Mouse (Mus musculus): Measurements from ENCODE around the gene Aspscr1.

The Aspscr1 gene

DNA sequence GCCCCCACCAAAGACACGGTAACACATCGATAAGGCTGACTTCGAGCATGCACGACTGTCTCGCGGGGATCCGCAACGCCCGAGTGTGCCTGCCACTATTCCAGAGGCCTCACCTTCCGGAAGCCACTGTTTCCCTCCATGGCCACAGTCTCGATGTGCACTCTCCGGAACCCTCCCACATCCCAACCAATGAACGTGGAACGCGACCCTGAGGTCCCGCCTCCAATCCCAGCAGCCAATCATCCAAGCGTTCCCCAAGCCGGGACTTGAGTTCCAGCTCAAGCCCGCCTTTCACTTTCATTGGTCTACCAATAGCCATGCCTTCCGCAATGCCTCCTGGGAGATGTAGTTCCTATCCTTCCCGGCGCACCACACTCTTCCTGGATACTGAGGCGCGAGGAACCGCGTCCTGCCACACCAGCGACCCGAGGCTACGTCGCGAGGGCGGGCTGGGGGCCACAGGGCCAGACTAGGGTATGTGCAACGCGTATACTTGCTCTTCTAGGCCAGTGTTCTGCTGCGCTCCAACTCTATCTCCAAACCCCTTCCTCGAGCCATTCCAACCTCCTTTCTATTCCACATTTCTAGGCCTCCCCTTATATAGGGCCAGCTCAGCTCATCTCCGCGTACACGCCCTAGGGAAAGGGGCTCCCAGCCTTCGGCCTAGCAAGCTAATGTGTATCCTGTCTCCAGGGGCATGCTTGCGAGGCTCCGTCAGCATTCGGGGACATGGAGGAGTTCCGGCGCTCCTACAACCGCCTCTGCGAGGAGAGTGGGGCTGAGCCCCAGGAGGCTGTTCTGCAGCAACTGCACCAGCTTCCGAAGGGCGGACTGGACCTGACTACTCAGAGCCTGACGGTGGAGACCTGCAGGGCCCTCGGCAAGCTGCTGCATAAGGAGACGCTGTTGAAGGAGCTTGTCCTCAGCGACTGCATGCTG, 41.1 kb downstream of the Aspscr1 start, which contains the start of the genes Cenpx and Lrrc45:
TSS of gene Cenpx (minus strand) at position 159 of the 939 bp plus-strand sequence.
TSS of gene Lrrc45 (plus strand) at position 346 of the 939 bp plus-strand sequence.
- DNase-seq (ENCODE audit: low read depth) = peak; percentile 99

DNA sequence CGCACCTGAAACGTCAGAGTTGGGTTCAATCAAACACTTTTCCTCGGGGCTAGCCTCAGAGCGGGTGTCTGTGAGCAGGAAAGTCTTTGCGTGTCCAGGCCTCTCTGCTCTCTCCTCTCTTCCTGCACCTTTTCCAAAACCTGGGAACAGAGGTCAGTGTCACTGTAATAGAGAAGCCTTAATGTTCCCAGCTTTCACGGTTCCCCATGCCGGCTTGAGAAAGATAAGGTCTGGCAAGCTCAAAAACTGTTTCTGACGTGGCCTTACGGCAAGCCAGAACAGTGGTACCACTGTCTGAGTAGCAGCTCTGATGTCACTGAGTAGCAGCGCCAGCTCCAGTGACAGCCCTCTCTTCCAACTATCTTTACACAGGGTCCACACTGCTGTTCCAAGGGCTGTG, 41.8 kb downstream of the Aspscr1 start:
- no peak for DNase-seq (ENCODE audit: low read depth)

DNA sequence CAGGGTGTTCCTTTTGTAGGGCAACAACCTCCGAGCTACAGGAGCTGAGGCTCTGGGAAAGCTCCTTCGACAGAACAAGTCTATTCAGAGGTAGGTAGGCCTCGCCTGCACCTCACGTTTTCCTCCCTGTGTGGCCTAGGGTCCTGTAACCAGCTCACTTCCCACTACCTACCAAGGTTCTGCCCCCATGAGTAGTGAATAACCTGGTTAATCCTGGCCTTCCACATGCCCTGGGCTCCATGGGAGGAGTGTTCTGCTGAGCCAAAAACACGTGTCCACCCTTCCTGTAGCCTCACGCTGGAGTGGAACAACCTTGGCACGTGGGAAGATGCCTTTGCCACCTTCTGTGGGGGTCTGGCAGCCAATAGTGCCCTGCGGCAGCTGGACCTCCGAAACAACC, 42.4 kb downstream of the Aspscr1 start:
- no peak for DNase-seq (ENCODE audit: low read depth)

DNA sequence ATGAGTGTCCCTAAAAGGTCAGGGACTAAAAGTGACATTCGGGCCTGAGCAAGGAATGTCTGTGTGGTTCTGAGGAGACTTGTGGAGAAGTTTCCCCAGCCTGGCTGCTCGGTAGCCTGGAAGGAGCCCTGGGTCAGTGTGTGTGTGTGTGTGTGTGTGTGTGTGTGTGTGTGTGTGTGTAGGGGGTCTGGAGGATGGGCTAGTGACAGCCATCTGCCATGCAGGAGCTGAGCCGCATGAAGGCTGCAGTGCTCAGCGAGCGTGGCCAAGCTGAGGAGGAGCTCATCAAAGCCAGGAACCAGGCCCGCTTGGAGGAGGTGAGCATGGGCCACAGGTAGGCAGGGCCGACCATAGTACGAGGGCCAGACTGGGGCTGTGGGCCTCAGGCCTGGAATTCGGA, 46.5 kb downstream of the Aspscr1 start:
- no peak for DNase-seq (ENCODE audit: low read depth)

DNA sequence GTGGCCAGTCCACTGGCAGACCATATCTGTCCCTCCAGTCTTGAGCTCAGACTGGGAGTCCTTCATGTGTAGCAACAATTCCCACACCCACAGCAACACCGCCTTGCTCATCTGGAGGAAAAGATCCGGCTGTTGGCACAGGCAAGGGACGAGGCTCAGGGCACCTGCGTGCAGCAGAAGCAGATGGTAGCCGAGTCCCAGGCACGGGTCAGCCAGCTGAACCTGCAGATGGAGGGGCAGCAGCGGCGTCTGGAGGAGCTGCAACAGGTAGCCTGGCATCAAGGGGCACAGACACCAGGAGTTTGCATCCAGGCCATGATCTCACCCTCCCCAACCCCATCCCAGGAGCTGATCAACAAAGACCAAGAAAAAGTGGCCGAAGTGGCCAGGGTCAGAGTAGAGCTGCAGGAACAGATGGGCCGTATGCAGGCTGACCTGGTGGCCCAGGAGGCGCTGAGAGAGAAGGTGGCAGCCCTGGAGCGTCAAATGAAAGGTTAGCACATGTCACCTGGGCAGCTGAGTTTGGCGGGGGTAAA, 47.1 kb downstream of the Aspscr1 start:
- DNase-seq (ENCODE audit: low read depth) = no peak

DNA sequence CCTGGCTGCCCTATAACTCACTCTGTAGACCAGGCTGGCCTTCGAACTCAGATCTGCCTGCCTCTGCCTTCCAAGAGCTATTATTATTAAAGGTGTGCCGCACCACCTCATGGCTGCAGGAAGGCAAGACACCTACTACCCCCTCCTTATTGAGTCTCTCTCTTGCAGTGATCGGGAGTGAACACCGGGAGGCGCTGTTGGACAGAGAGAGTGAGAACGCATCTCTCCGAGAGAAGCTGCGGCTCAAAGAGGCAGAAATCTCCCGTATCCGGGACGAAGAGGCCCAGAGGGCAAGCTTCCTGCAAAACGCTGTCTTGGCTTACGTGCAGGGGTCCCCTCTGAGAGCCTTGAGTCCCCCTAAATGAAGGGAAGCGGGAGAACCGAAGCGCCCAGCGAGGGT, 47.7 kb downstream of the Aspscr1 start:
- peak; percentile 76 for DNase-seq (ENCODE audit: low read depth)

DNA sequence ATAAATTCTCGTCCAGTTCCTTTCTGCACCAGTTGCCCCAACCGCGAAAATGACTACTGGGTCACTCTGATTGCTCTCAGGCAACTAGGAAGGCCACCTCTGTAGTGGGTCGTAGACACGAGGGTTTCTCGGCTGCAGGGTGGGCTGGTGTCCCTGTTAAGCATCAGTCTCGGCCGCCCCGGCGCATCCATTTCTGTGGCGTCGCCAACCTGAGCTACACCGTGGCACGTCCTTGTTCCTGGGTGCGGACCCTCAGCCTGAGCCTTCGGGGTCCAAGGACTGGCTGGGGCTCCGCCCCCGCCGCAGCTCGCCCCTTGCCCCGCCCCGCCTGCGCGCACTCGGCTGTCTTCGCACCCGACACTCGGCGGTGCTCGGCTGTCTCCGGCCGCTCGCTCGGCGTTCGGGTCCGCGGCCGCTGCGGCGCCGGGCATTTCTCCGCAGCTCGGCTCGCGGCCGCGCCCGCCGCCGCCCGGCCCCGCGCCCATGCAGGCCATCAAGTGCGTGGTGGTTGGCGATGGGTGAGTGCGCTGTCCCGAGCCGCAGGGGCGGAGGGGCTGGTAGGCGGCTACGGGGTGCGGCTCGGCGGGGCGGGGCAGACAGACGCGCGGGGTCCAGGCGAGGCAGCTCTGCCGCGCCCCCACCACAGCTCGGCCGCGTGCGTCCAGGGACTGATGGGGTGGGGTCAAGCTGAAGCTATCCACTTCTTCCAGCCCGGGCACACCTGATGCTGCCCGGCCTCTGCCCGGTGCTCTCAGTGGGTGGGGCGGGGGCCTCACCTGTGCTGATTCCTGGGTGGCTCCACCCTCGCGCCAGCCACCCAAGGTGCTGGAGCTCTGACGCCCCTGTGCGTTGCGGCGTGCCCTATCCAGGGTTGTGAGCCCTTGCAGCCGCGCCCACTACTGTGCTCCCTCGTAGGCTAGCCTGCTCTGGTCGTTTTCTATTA, 48.6 kb downstream of the Aspscr1 start, which contains the start of gene Rac3:
TSS of gene Rac3 (plus strand) at position 347 of the 943 bp plus-strand sequence.
- DNase-seq (ENCODE audit: low read depth) = no peak

DNA sequence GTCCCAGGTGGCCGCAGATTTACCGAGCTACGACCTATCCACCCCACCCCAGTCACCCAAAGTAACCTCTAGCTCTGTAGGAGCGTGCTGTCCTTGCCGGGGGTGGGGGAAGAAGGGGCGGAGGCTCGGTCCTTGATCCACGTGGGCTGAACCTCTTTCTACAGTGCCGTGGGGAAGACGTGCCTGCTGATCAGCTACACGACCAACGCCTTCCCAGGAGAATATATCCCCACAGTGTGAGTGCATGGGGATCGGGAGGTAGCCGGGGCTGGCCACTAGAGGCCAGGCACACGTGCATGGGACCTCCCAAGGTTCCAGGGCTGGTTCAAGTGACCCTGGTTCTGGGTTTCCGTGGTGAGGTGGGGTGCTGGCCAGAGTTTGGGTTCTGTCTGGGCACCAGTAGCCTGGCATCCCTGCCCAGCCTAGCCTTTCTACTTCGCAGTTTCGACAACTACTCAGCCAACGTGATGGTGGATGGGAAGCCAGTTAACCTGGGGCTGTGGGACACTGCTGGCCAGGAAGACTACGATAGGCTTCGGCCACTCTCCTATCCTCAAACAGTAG, 49.4 kb downstream of the Aspscr1 start:
- DNase-seq (ENCODE audit: low read depth) = no peak

DNA sequence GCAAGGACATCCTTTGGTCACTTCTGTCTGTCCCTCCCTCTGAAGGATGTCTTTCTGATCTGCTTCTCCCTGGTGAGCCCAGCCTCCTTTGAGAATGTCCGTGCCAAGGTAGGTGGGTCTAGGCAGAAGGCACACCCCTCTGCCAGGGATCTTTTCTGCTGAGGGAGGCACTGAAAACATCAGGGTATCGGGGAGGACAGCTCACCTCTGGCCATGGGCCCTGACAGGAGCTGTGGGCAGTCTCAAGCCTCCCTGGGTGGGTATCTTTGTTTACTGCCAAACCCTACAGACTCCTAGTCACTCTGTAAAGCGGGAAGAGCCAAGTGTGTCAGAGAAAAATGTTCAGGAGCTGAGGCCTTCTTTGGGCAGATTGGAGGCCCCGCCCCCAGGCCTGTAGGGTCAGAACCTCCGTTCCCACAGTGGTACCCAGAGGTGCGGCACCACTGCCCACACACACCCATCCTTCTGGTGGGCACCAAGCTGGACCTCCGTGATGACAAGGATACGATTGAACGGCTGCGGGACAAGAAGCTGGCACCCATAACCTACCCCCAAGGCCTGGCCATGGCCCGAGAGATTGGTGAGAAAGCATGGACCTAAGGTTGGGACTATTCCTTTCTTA, 50.1 kb downstream of the Aspscr1 start:
- no peak for DNase-seq (ENCODE audit: low read depth)

DNA sequence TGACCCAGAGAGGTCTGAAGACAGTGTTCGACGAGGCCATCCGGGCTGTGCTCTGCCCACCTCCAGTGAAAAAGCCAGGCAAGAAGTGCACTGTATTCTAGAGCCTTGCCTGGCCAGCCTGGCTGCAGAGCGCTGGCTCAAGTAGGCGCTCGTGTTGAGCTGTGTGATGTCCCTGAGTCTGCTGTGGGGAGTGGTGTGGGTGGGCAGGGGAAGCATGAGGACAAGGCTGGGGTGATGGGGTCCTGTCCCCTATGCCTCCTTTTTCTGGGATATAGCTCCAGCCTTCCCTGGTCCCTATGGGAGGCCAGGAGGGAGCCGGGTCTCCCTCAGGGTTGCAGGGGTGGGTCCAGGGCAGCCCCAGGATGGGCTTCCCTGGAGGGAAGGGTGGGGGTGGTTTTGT, 50.7 kb downstream of the Aspscr1 start:
- no peak for DNase-seq (ENCODE audit: low read depth)

DNA sequence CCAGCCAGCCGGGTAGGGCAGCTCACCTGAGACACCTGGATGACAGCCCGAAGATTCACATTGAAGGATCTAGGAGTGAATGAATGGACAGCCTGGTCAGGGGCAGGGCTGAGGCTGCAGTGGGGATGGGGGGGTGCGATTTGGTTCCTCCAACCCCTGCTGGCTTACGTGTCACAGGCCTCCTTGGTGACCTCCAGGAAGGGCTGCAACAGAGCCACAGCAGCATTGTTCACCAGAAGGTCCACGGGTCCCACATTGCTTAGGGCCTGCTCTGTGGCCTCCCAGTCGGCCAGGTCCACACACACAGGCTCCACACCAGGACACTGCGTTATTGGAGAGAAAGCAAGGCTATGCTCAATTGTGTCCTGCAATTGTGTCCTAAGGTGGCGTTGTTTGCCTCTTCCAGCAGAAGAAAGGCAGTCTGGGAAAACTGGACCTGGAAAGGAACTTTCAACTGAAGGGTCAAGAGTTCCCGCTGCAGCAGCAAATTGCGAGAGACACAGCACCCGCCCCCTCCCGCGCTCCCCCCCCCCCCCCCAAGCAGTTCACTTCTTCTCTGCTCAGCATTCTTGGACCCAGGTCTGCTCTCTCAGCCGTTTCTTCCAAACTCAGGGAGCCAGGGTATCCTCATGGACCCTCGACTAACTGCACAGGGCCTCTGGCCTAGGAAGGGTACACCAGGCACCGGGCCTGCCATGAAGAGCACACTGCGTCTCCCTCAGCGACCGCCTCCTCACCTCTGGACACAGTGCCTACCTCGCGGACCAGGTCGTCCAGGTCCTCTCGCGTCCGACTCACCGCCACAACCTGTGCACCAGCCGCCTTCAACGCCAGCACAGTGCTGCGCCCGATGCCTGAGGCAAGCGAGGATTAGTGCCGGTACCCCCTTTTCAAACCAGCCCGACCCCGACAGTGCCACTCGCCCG, 53.7 kb downstream of the Aspscr1 start:
- no peak for DNase-seq (ENCODE audit: low read depth)

DNA sequence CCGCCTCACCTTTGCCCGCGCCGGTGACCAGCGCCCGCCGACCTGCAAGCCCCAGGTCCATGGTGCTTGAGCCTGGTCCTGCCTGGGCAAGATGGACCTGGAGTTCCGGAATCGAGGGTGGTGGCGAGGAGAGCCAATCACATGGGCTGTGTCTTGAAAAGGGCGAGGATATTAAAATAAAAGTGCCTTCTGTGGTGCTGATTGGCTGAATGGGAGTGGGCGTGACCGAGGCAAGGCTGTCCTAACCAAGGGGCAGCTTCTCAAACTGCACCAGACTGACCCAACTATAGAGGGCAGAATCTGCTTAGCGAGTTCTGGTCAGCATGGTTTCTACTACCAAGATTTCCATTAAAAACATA, 54.4 kb downstream of the Aspscr1 start, which contains the start of gene Dcxr:
TSS of gene Dcxr (minus strand) at position 113 of the 359 bp plus-strand sequence.
- peak; percentile 98 for DNase-seq (ENCODE audit: low read depth)

DNA sequence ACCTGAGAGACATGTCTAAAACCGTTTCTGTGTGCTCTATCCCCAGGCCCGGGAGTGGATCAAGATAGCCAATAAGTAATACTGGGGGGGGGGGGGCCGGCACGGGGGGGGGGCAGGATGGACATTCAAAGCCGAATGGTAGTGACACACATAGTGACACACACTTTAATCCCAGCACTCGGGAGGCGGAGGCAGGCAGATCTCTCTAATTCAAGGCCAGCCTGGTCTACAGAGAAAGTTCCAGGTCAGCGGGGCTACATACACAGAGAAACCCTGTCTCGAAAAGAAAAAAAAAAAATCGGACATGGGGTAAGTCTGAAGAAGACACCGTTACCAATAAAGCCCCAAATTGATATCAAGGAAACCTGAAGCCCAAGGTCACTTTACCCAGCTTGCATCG, 54.8 kb downstream of the Aspscr1 start:
- no peak for DNase-seq (ENCODE audit: low read depth)

DNA sequence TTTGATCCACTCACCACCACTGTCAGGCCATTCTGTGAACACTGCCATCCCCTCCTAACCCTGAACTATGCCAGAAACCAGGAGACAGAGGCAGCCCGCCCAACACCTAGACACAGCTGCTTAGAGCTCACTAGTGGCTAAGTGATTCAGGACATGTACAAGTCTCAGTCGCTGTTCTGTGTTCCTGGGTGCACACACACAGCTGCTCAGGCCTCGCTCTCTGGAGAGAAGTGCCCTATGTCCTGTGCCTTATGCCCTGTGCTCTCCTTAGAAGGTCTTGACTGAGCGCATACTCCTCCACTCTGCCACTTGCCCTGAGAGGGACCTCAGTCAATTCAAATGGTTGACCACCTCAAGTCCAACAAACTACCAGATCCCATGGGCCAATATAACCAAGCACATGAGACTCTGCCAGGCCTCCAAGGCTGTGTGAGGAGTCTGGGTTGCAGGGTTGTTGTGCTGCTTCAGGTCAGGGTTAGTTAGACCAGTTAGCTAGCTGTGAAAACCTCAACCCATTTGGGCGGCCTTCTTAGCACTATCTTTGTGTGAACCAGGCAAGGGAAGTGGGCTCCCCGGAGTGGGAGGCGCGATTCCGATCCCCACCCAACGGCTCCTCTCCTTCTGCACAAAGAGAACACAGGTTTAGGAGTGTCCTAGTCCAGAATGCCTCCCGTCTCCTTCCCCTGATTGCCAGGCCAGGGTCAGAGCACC, 55.9 kb downstream of the Aspscr1 start:
- no peak for DNase-seq (ENCODE audit: low read depth)

DNA sequence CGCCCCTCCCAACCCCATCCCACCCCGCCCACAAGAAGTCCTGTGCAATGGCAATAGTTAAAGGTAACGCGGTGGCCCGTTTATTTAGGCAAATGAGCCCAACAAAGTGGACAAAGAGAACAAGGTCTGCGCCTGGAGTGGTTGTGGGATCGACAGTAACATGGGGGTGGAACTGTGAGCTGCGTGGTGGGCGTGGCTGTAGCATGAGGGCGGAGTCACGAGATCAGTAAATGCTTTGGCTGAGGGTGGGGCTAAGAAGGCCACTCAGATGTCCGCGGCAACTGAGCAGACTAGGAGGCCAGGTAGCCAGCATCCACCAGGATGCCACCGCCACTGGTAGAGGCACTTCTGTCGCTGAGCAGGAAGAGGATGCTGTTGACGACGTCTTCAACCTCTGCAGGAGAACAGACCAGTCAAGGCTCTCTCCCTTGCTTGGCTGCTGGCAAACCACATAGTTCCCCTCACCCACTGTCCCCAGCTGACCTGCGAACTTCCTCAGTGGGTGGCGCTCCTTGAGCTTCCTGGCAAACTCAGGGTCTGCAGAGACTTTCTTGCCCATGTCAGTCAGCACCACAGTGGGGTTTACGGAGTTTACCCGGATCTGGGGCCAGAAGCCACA, 56.8 kb downstream of the Aspscr1 start:
- DNase-seq (ENCODE audit: low read depth) = peak; percentile 52

DNA sequence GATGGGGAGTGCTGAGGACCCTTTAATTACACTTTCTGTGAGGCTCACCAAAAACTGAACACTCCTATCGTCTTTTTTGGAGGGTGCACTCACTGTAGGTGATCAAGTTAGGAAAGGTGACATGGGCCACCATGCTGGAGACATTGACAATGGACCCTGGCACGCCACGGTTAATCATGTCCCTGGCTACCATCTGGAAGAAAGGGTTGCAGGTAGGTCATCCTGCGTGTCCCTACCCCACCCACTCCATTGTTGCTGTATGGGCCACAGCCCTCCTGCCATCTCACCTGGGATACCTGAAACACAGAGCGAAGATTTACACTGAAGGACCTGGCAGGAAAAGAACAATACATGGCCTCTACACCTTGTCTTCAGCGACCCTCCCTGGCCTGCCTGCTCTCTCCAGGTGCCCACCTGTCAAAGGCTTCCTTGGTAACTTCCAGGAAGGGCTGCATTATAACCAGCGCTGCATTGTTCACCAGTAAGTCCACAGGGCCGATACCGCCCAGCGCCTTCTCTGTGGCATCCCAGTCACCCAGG, 57.6 kb downstream of the Aspscr1 start:
- DNase-seq (ENCODE audit: low read depth) = no peak

DNA sequence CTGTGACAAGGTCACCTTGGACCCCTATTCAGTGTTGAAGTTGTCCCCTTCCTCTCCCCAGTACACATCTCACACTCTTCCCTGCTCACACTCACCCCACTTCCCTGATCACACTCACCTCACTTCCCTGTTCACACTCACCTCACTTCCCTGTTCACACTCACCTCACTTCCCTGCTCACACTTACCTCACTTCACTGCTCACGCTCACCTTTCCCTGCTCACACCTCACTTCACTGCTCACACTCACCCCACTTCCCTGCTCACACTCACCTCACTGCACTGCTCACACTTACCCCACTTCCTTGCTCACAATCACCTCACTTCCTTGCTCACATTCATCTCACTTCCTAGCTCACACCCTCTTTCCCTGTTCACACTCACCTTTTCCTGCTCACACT, 58.6 kb downstream of the Aspscr1 start:
- DNase-seq (ENCODE audit: low read depth) = no peak

DNA sequence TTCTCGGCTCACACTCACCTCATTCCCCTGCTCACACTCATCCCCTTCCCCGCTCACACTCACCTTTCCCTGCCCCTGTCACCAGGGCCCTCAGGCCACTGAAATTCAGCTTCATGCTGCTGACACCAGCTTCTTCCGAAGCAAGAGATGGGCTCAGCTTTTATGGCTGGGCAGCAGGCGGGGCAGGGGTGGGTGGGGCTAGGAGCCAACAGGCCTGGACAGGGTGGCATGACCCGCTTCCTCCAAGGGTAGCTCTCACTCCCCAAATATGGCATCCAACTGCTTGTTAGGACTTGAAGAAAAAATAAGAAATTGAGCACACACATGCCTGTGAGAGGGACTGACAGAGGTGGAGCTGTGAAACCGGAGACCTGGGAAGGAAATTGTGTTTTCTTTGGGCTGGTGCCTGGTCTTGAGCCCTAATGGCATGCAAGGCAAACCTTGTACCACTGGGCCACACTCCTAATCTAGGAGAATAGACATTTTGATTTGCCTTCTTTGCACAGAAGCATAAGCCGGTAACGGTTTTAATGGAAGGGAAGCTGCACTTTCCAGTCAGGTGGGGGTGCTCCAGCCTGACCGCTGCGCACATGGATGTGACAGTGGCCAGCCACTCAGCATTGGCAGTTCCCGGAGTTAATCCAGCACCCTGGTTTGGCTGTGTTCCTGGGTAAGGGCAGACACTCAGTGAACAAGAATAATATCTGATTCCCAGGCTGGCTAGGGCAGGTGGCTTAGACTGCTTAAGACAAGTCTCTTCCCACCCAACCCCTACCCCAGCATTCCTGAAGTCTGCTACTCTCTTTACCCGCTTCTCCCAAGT, 59.3 kb downstream of the Aspscr1 start, which contains the start of gene Cbr2:
TSS of gene Cbr2 (minus strand) at position 257 of the 823 bp plus-strand sequence.
- DNase-seq (ENCODE audit: low read depth) = peak; percentile 39

Measured in 416B (cell line).